Mouse (Mus musculus) embryonic fibroblast, embryonic 13.5 days (primary cell): ENCODE measurements at regions not wholly inside any gene's neighbourhood (a gene's known extent, or its start where the extent isn't known, plus 50 kb on each side); places are given as distances from the start of the nearest gene placed in this dataset.

ENCODE experiments used
- CTCF ChIP-seq: IDR thresholded peaks from 2 replicates; pipeline ENCODE4 v1.5.1; 2011; ENCODE audit warnings: mild to moderate bottlenecking, control low read depth, low read length, moderate library complexity, borderline replicate concordance; ENCODE audit not compliant: insufficient read depth
- POLR2A ChIP-seq: IDR thresholded peaks from 2 replicates; pipeline ENCODE4 v1.6.1; 2011; ENCODE audit warnings: low read depth, mild to moderate bottlenecking, control low read depth, low read length, moderate library complexity

DNA sequence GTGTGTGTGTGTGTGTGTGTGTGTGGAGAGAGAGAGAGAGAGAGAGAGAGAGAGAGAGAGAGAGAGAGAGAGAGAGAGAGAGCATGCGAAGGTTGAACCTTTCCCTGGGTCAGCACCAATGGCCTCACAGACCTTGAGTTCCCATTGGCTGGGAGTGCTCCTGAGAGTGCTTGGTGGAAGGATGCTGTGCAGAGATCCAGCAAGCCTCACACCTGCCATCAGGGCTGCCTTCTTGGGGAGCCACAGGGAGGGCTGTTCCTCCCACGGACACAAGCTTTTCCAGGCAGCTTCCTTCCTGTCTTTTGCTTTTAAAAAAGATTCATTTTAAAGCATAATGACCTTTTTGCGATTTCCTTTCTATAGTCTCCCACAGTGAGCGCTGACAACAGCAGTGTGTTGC lies 127.1 kb upstream of the Eef2kmt start:
- TF ChIP-seq CTCF (no peak), POLR2A (no peak)
